Mouse (Mus musculus) midbrain, embryonic 11.5 days (tissue): ENCODE results near the gene Zfyve16. TPM values are rescaled to one million over a fixed set of nuclear protein-coding genes. Genes with fewer than 3 reads are reported as not detected.

Source experiments
- polyA plus RNA-seq: library from polyadenylated mRNA; unstranded; fragments of >200 nt; fragmentation: Nextera tagmentation; extraction: Ambion mirVana; gene quantifications from 2 replicates; pipeline ENCODE4 v1.2.1, GENCODE M21; 2014

The Zfyve16 gene
- polyA plus RNA-seq, 1 experiment from 2014 or later, result 13.4 TPM

Other genes with a start within 250 kb of the Zfyve16 start
- 0.74 and 0.80 TPM in 2 replicates for gene Gm20379, start 224.9 kb downstream of the Zfyve16 start, polyA plus RNA-seq
- gene Dhfr, start 176.1 kb downstream of the Zfyve16 start, polyA plus RNA-seq, result 25.3 and 25.8 TPM in 2 replicates
- 35.3 and 41.2 TPM in 2 replicates for gene Msh3, start 175.9 kb downstream of the Zfyve16 start, polyA plus RNA-seq
- 0.11 and 0.15 TPM in 2 replicates for gene Ankrd34b, start 105.0 kb downstream of the Zfyve16 start, polyA plus RNA-seq
- gene Fam151b, start 46.9 kb downstream of the Zfyve16 start, polyA plus RNA-seq, result 0.18 TPM in 1 of 2 replicates, not detected in the other
- gene Spz1, start 45.3 kb upstream of the Zfyve16 start, polyA plus RNA-seq, result not detected in 2 replicates
- 9.0 and 9.7 TPM in 2 replicates for gene Serinc5, start 80.2 kb upstream of the Zfyve16 start, polyA plus RNA-seq